Mouse (Mus musculus) adrenal gland, postnatal 10 days (tissue): Measurements from ENCODE around the gene Epb41l4b. TPM values are rescaled to one million over a fixed set of nuclear protein-coding genes. Genes with fewer than 3 reads are reported as not detected.

ENCODE experiments used
- DNase-seq: peaks from one replicate; pipeline ENCODE4 v3.0.0; 2021; ENCODE audit warnings: mixed read lengths
- total RNA-seq, 2 experiments: library from RNA; stranded (reverse); gene quantifications; 2 replicates each; pipeline ENCODE4 v1.2.3; 2021

Gene Epb41l4b
- total RNA-seq, 2 experiments from 2014 or later = 8.2 to 8.6 TPM

DNA sequence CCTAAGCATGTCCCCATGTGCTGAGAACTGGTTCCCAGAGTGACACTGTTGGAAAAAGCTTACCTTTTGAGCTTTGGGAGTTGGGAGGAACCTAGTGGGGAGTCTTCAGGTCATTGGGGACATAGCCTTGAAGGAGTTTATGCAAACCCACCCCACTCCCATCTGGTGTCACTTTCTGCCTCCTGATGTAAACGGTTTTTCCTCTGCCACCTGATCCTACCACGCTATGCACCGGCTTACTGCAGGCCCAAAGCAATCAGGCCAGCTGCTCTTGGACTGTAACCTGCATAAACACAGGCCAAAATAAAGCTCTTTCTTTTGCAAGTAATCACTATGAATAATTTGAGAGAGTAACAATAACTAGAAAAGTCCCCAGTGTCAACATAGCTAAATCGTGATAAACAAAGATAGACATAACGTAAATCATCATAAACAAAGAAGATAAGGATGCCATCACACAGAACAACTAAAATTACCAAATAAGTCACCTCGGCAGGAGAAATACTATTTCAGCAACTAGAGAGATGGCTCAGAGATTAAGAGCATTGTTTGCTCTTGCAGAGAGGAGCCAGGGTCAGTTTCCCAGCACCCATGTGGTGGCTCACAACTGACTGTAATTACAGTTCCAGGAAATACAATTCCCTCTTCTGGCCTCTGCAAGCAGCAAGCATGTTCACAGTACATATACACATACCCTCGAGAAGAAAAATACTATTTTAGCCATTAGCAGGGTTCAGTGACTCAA lies 29.6 kb downstream of the Epb41l4b start:
- DNase-seq = no peak

DNA sequence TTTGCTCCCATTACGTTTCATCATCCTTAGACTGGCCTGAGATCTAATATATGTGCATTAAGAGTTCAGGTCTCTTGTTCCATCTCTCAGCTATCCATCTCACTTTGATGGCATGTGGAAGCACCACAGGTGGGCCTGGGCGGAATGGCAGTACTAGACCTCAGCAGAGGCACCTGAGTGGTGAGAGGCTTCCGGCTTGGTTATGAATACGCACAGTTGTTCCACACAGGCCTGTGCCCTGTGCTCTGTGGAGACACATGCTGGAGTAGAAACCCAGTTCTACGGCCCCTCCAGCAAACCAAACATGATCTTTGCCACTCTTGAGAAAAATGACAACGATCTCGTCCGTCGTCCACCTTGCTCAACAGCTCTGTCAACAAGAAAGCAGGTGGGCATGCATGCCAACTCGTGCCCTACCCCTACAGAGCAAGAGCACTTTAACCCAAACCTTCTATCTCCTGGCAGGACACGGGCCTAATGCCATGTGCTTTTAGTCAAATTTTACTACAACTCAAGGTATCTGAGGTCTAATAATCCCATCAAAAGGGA lies 31.2 kb downstream of the Epb41l4b start:
- DNase-seq = no peak

DNA sequence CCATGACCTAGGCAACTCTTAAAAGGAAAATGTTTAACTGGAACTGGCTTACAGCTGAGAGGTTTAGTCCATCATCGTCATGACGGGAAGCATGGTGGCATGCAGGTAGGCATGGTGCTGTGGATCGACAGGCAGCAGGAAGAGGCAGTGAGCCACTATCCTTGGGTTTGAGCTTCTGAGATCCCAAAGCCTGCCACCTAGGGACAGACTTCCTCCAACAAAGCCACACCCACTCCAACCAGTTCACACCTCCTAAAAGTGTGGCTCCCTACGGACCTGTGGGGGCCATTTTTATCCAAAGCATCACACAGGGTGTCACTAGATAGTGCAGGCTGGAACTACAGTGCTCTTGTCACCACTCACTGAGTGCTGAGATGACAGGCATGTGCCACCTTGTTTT lies 31.8 kb downstream of the Epb41l4b start:
- DNase-seq = no peak

DNA sequence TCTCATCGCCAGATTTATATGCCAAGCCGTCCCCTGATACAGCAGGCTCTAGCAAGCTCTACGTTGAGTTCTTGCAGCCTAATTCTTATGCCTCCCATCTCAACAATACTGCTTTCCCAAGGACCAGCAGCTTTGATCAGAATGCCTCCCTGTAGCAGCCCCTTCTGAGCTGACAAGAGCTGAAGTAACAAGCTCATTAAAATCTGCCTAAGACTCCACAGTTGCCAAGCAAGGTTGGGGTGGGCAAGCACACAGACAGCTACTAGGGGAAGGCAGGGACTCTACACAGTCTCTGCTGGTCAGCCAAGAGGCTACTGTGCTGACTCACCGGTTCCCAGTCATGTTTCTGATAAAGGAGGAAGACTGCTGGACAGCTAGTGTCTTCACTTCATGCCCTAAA lies 33.7 kb downstream of the Epb41l4b start:
- DNase-seq = no peak

DNA sequence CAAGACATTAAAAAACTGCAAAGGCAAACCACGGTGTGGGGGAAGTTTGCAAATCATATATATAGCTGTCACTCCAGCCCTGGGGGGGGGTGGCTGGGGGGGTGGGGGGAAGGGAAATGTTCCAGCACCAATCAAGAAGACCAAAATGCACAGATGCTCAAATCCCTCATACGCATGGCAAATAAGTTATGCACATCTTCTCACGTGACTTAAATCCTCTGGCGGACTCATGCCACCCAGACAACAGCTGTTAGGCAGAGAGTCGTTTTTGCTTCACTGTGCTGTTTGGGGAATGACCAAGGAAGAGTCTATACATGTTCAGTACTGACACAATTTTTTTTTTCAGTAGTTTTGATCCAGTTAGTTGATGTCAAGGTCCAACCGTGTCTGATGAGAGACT lies 37.9 kb downstream of the Epb41l4b start:
- no peak for DNase-seq

DNA sequence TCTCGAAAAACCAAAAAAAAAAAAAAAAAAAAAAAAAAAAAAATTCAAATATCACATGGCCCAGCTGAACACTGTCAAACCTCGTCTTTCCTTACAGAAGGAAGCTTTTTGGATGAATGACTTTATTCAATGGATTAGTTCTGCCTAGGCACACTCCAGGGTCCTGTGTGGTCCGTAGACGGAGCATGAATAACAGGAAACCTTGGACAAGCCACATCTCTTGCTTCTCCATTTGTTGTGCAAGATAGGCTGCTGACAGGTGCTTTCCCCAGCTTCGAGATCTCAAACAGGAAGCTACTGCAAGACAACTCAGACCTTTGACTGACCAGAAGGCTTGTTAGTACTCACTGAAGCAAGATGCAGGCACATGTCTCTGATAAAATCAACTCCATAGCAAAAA lies 39.4 kb downstream of the Epb41l4b start:
- DNase-seq = no peak

DNA sequence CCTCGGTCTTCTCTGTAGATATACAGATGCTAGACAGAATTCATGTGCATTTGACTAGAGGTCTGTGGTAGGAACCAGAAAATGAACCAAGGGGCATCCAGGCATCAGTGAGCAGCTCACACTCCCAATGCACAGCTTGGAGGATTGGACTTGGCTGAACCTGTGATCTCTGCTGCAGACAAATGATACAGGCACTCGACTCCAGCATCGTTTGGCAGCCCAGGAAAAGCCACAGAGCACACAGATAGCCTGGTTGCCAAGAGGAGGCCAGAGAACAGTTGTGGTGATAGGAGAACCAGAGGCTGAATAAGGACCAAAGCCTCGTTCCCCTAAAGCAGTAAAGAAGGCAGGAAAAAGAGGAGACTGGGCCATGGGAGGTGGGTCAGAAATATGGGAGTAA lies 42.1 kb downstream of the Epb41l4b start:
- no peak for DNase-seq

DNA sequence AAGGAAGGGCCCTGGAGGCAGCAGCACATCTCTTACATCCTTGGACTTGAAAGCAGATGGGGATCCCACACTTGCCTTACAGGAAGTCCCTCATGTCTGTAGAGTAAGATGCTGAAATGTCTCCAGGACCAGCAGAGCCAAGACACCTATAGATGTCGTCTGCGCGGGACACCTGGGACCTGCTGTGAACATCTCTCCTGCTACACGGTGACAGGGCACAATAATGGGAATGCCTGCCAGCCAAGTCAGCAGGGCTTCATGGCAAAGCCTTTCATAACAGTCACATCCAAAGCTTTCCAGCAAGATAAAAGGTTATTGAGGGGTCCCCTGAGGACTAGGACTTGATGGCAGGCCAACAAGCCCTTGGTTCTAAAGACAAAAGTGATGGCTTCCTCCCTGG lies 45.8 kb downstream of the Epb41l4b start:
- no peak for DNase-seq

DNA sequence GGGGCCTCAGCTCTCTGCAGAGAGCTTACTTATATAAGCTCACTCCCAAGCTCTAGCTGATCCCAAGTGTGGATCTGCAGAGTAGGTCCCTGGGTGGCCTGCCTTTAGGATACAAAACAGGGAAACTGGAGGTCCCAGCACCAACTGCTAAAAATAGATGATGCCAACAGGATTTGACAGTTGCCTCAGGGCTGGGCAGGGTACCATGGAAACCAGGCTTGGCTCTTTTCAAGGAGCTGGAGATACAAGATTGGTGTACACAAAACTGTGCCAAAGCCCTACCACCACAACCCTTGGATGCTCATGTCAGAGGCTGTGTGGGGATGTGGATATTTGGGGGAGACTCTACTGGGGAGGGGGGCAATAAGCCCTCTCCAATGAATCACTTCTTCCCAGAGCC lies 47.7 kb downstream of the Epb41l4b start:
- DNase-seq = no peak

DNA sequence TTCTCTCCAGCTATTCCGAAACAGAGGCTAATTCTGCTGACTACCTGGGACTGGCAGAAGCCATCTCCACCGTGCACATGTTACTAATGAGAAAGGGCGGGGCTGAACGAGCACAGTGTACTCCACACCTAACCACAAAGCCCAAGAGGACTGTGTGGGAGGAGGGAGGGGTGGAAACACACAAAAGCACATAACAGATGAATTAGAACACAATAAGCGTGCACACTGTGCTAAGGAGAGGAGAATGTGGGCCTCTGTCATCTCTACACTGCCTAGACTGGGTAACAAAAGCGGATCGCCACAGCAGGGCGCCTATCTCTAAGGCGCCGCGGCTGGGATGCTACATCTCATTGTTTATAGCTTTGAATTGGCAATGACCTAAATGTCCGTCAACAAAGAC lies 51.9 kb downstream of the Epb41l4b start:
- no peak for DNase-seq

DNA sequence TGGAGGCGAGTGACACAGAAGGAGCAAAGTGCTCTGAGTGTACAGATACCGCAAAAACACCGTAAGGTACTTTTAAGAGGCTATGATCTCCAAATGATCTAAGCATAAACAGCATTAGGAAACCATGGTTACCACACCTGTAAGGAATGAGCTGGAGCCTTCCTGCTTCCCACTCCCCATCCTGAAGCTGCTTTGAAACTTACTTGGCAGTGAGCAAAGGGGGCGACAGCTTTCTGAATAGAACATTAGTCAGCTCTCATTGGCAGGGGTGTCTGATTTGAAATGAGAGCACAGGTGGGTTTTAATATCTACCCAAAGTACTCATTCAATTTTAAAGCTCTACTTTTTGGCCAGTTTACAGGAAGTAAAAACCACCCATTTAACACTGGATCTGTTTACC lies 54.9 kb downstream of the Epb41l4b start:
- DNase-seq = no peak

DNA sequence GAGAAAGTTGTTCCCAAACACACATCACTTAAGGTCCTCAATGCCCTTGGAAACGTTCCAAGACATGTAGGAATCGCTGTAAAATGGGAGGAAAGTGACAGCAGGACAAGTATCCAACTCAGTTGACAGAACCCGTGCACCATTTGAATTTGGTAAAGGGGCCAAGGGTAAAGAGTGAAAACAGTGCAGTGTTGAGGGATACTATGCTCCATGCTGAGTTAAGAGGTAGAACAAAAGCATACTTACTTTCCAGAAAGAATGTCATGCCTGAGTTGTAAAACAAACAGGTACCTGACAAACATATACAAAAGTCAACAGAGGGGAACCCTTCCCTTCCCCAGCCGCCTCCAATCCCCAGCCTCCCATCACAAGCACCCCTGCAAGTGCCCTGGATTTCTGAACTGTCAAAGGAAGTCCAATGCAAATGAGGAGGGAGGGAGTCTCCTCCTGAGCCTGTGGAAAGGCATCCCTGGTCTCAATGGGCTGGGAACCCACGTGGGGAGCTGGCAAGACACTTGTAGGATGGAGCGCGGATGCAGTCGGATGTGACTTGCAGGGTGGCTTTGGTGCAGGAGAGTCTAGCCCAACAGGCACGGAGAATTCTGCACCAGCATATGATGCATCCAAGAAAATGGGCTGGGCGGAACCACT lies 57.4 kb downstream of the Epb41l4b start:
- no peak for DNase-seq

DNA sequence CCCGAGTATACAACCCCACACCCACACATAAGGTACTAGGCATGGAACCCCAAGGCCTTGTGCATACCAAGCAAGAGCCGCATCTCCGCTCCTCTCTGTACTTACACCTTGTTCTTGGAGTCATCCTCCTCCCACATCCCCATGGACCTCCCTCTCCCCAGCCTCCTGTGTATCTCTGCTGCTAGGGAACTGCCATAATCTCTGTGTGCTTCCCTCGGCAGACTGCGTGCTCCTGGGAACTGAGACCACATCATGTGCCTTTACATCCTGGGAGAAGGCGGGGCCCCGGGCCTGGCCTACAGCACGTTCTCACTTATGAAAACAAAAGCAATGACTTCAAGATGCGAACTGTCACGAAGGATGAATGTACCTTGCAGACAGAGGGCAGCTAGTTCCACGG lies 59.6 kb downstream of the Epb41l4b start:
- DNase-seq = no peak

DNA sequence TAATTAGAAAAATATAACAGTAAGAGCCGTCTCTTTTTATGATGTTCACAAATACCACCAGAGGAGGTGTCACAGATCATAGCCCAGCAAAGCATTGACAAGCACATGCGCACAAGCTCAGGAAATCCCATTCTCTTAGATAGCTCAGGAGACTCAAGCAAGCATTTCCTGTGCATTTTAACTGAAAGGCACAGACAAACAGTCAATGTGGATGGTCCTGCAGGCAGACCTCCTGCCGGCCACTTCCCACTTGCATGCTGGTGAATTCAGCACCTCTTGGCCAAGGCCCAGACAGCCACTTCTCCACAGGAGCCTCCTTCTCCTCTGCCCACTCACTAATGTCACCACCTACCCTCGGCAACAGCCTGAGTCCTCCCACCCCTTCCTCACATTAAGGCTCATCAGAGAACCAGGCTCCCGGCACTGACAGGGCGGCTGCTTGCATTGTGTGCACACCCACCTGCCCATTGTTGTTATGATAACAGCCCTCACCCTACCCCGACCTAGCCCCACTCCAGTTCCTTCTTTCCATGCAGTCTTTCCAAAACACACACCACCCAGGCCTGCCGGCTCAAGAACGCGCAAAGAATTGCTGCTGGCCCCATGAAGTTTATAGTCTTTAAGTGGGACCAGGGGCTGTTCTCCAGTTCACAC lies 60.3 kb downstream of the Epb41l4b start:
- DNase-seq = no peak

DNA sequence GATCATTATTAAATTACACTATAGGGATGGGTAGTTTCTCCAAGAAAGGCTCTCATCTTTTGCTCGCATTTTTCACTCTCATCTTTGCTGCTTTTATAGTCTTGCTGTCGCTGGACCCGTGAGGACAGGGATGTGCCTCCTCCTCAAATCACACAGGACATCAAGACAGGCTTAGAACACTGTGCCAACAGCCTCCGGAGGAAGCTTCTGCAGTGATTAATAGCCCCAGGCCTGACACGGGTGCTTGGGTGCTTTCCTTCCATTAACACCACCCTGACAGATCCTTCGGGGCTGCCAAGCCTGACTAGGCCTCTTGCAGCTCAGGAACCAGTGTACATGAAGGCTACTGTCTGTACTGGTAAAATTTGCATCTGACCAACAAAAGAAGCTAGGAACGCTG lies 61.8 kb downstream of the Epb41l4b start:
- DNase-seq = no peak

DNA sequence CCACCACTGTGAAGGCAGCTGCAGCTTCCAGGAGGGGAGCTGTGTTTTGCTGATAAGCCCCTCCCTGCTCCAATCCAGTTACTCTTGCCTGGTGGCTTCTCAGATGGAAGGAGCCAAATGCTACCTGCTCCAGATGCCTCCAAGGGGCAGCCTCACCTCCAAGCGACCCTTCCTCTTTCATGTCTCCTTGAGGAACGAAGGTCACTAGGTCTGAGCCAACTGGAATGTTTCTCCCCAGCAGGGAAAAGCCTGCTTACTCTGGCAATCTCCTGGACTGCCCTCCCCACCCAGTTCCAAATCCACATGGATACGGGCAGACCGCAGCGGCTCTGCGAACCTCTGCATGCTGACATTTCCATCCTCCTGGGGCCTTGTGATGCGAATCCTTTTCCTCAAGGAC lies 69.4 kb downstream of the Epb41l4b start:
- no peak for DNase-seq

DNA sequence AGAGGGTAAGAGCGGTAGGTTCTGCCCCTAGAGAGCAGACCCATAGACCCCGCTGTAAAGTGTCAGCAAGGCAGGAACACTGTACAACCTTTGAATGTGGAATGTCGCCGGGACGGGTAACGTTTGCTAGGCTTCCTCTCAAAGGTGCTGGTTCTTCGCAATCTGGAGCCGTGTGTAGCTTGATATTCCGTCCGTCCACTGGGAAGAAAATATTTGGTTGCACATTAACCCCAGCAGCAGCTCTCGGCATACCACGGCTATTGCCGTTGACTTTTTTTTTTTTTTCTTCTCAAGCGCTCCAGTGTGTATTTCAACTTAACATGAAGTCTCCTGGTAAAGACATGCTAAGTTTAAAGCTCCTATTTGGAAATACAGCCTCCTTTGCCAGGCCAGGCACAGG lies 70.1 kb downstream of the Epb41l4b start:
- no peak for DNase-seq

DNA sequence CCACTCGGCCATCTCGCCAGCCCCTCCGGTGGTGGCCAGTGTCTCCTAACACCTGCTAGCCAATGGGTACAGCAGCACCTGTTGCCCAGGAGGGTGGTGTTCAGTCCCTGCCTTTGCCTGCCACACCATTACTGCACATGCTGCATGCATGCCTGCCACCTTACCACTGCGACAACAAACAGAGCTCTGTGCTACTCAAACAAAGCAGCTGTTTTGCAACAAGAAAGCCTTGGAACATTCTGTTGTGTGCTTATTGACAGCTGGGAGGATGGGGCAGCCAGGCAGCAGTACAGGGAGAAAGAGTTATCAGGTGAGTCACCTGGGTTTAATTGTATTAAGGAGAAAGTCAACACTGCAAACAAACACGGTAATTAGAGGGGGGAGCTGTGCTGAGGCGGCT lies 72.6 kb downstream of the Epb41l4b start:
- no peak for DNase-seq

DNA sequence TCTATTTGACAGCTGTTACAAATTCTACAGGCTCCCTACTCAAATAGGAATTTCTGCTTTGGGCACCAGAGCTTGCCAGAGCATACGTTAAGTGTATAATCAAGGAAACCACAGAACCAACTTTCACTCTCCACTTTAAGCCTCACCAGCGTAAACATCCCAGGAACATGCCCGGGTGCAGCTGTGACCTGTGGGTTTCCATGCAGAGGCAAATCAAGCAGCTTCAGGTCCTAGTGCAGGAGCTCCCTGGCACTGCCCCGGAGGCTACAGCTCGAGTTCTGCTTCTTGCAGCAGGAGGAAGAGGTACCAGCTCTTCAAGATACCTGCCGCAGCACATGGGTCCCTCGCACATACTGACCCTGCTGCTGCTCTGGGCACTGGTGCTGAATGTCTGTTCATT lies 74.8 kb downstream of the Epb41l4b start:
- DNase-seq = no peak

DNA sequence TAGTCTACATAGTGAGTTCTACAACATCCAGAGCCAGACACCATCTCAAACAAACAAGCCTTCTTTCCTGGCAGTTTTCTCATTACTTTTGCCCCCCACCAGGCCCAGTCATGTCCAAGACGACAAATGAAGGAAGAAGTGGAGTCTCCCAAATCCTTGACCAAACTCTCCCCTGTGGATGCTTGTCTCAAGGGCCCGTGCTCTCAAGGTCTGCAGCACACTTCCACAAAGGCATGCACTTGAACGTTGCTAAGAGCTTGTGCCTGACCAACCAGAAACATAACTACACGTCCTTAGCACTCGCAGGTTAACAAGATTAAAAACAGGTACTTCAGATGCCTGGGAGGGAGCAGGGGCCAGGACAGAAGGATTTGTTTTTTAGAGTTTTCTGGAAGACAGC lies 75.4 kb downstream of the Epb41l4b start:
- DNase-seq = no peak

DNA sequence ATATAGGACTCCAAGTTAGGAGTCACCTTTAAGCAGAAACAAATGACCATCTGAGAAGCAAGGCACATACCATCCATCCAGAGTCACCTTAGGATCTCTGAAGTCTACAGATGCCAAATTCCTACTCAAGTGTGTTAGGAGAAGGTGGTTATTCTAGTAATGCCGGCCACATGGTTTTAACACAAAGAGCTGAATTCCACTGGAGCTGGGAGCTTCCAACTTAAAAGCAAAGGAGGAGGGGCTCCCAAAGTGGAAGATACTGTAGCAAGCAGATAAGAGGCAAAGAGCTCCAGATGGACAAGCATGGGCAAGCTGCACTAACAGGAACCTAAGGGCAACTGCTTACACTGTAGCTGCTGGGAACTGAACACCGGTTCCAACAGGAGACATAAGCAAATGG lies 76.3 kb downstream of the Epb41l4b start:
- DNase-seq = no peak

DNA sequence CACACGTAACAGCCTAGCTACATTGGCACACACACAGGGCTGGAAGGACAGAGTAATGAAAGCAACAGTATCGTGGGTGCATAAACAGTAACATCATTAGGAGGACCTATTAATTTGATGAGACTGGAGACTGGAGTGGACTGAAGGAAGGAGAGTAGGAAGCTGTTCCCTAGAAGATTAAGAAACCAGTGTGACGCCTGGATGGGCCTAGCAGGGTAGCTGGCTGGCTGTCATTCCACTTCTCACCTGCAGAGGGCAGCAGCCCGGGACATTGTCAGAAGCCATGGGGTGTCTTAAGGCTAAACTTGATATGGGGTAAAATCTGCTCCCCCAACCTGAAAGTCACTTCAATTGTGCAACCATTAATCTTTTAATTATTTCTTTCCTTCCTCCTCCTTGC lies 78.0 kb downstream of the Epb41l4b start:
- peak; percentile 90 for DNase-seq

DNA sequence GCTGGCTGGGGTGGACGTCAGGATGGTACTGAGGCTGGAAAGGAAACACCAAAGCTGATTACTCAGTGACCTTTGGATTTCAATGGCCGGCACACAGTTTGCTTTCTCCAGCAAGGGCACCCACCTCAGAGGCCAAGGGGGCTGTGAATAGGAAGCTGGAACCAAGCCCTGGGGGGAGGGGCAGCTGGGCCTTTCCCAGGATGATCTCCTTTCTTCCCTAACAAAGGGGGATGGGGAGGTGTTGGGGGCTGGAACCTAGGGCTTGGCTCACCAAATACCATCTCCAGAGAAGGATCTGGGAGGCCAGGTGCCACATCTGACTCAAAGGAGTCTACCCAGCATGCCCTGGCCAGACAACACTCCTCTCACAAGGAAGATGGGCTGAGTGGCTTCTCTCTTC lies 78.4 kb downstream of the Epb41l4b start:
- no peak for DNase-seq
